7 mouse cellular contexts compared by ENCODE assay signal in genomic region chr16:45843351-45843891, GRCm38 (mm10).
DNase-seq lines count a peak whose midpoint lies in the region; ATAC-seq and TF ChIP-seq lines count a peak whose summit lies in the region.

No protein-coding gene starts in this region.

- under 1% methylated on average over 16 of the region's 16 CpGs for WGBS in hindbrain, embryonic 16.5 days
- whole genome bisulfite sequencing in liver, embryonic 12.5 days (ENCODE audit: insufficient replicate concordance), result 4% methylated on average over 16 of the region's 16 CpGs
- under 1% methylated on average over 16 of the region's 16 CpGs for WGBS in neural tube, embryonic 12.5 days

- no peaks in the 10 kb centered on the region for H3K4me1 ChIP-seq in ES-E14 (ENCODE audit: control insufficient read depth in 2 of 2, insufficient read depth in 2 of 2, low read length in 2 of 2, poor library complexity in 1 of 2)
- H3K4me1 ChIP-seq in hindbrain, embryonic 16.5 days (ENCODE audit: control insufficient read depth, insufficient read depth, low read depth, low read length), result no peaks in the 10 kb centered on the region
- peaks cover 10% of the 10 kb centered on the region for H3K4me1 ChIP-seq in liver, embryonic 12.5 days
- peaks cover 5% of the 10 kb centered on the region; the same call in 1 of the 2 replicates for H3K4me1 ChIP-seq in neural tube, embryonic 12.5 days

- DNase-seq in ES-E14 (ENCODE audit: low read depth, low spot score), result peak; percentile 38
- DNase-seq in adrenal gland, postnatal 14 days, result peak; percentile 59
- peak; percentile 47 for DNase-seq in gastrocnemius, postnatal 14 days
- DNase-seq in T-cell, adult 2 months (ENCODE audit: low spot score), result no peak

- H3K27ac ChIP-seq in ES-E14 (ENCODE audit: insufficient read depth, low read depth, low read length, poor library complexity, severe bottlenecking), result no peak overlapping the region
- H3K27ac ChIP-seq in hindbrain, embryonic 16.5 days (ENCODE audit: low read depth, low read length), result no peak overlapping the region
- peak overlapping the region; percentile 66 for H3K27ac ChIP-seq in liver, embryonic 12.5 days
- no peak overlapping the region for H3K27ac ChIP-seq in neural tube, embryonic 12.5 days

- in situ Hi-C loops in ES-E14 (cut with MboI; ENCODE audit: low sequenced_read_pairs in 2 of 2, unreplicated experiment in 2 of 2), result no loop called here

- H3K27me3 ChIP-seq in hindbrain, embryonic 16.5 days (replicated peaks; ENCODE audit: control insufficient read depth, insufficient read depth, low read length), result no peaks in the 10 kb centered on the region
- H3K27me3 ChIP-seq in liver, embryonic 12.5 days (replicated peaks), result peaks cover 47% of the 10 kb centered on the region
- no peaks in the 10 kb centered on the region; the same call in 1 of the 2 replicates for H3K27me3 ChIP-seq in neural tube, embryonic 12.5 days (replicated peaks)

- peak overlapping the region; percentile 98 for H3K4me2 ChIP-seq in hindbrain, embryonic 16.5 days (ENCODE audit: low read length)
- peak overlapping the region; percentile 64 for H3K4me2 ChIP-seq in liver, embryonic 12.5 days
- H3K4me2 ChIP-seq in neural tube, embryonic 12.5 days (replicated peaks), result peak overlapping the region; percentile 84

- no peaks in the 10 kb centered on the region for H3K36me3 ChIP-seq in ES-E14 (ENCODE audit: control insufficient read depth, insufficient read depth, low read length, poor library complexity, severe bottlenecking)
- H3K36me3 ChIP-seq in hindbrain, embryonic 16.5 days (ENCODE audit: control insufficient read depth, insufficient read depth, low read length), result no peaks in the 10 kb centered on the region
- no peaks in the 10 kb centered on the region for H3K36me3 ChIP-seq in liver, embryonic 12.5 days
- H3K36me3 ChIP-seq in neural tube, embryonic 12.5 days, result no peaks in the 10 kb centered on the region

- H3K9me3 ChIP-seq in ES-E14 (ENCODE audit: control insufficient read depth, insufficient read depth, low read depth, low read length), result no peaks in the 10 kb centered on the region
- H3K9me3 ChIP-seq in hindbrain, embryonic 16.5 days (ENCODE audit: control insufficient read depth, low read length), result no peaks in the 10 kb centered on the region
- no peaks in the 10 kb centered on the region for H3K9me3 ChIP-seq in liver, embryonic 12.5 days (replicated peaks)
- H3K9me3 ChIP-seq in neural tube, embryonic 12.5 days, result no peaks in the 10 kb centered on the region

- 0 out of 2 replicates have a peak, but pooled peaks have one; percentile 16 for ATAC-seq in hindbrain, embryonic 16.5 days
- no peak for ATAC-seq in liver, embryonic 12.5 days
- ATAC-seq in neural tube, embryonic 12.5 days (ENCODE audit: low FRiP score, low read depth), result peak; percentile 46

- intact Hi-C loops in gastrocnemius, postnatal 14 days (cut with DNase I; ENCODE audit: low total_unique reads), result no loop called here

- peak overlapping the region; percentile 69 to 76 for H3K4me3 ChIP-seq in ES-E14 (ENCODE audit: insufficient read depth in 1 of 2, low read depth in 1 of 2, low read length in 2 of 2, poor library complexity in 1 of 2, severe bottlenecking in 1 of 2)
- peak overlapping the region; percentile 74 for H3K4me3 ChIP-seq in hindbrain, embryonic 16.5 days (ENCODE audit: low read length)
- peak overlapping the region; percentile 54 for H3K4me3 ChIP-seq in liver, embryonic 12.5 days
- peak overlapping the region; percentile 59 for H3K4me3 ChIP-seq in neural tube, embryonic 12.5 days

- peak overlapping the region; percentile 23; the same call in 1 of the 2 replicates for H3K9ac ChIP-seq in ES-E14 (ENCODE audit: insufficient read depth, low read depth, low read length, poor library complexity, severe bottlenecking)
- peak overlapping the region; percentile 79 for H3K9ac ChIP-seq in hindbrain, embryonic 16.5 days (ENCODE audit: low read depth, low read length)
- H3K9ac ChIP-seq in liver, embryonic 12.5 days, result peak overlapping the region; percentile 61
- H3K9ac ChIP-seq in neural tube, embryonic 12.5 days, result peak overlapping the region; percentile 74

TF ChIP-seq in ES-E14, 5 proteins besides CTCF, POLR2A, EP300 and RAD21:
- TF ChIP-seq MAFK (IDR thresholded peaks at IDR 0.05; ENCODE audit: insufficient read depth, low read depth, low read length) (no peak), ZC3H11A (IDR thresholded peaks at IDR 0.05; ENCODE audit: borderline replicate concordance, low read depth, low read length) (no peak), ZNF384 (IDR thresholded peaks at IDR 0.05; ENCODE audit: low read depth, low read length) (no peak), HCFC1 (IDR thresholded peaks at IDR 0.05; ENCODE audit: borderline replicate concordance, insufficient read depth, low read length) (no peak), CHD2 (IDR thresholded peaks at IDR 0.05; ENCODE audit: low read depth, low read length) (no peak)

Comparison
In these comparisons a context has a peak if more than half of its experiments do, and no peak if none do; other contexts are left out.
1. H3K9ac ChIP-seq: peak in every context shown above with its lines; median percentile 79 in hindbrain, embryonic 16.5 days; 74 in neural tube, embryonic 12.5 days; 61 in liver, embryonic 12.5 days; 23 in ES-E14.